Comparison of ENCODE assay signal across 16 mouse cellular contexts in genomic region chr19:53521137-53521795, GRCm38 (mm10). TPM values are rescaled to one million over a fixed set of nuclear protein-coding genes. Genes with fewer than 3 reads are reported as not detected.
A peak's percentile ranks its signal among the peaks of the same experiment; 100 is the strongest.
DNase-seq lines count a peak whose midpoint lies in the region; ATAC-seq and TF ChIP-seq lines count a peak whose summit lies in the region.
"Had no signal": no experiment of that assay in that cellular context is flagged by ENCODE, and none has a peak within 500 bp of the region (broad histone marks: within the 10 kb centered on the region; RNA-seq: fewer than 3 reads in every experiment).

No protein-coding gene starts in this region.

- peak; percentile 8; the same call in 1 of the 2 replicates for TF ChIP-seq EP300 in liver, postnatal 0 days (IDR thresholded peaks at IDR 0.05; ENCODE audit: low read depth)

- H3K4me1 ChIP-seq in heart, embryonic 16.5 days (ENCODE audit: control insufficient read depth, insufficient read depth, low read length) = peaks cover 22% of the 10 kb centered on the region
- peaks cover 10% of the 10 kb centered on the region for H3K4me1 ChIP-seq in liver, postnatal 0 days (ENCODE audit: insufficient read depth)
- H3K4me1 ChIP-seq: intestine, embryonic 15.5 days; limb, embryonic 15.5 days had no signal

- WGBS in heart, embryonic 16.5 days = 31% methylated on average over 11 of the region's 11 CpGs
- 33% methylated on average over 11 of the region's 11 CpGs for WGBS in liver, postnatal 0 days (ENCODE audit: insufficient replicate concordance)

- H3K27ac ChIP-seq in heart, embryonic 16.5 days (ENCODE audit: low read length) = no peak overlapping the region
- no peak overlapping the region for H3K27ac ChIP-seq in liver, postnatal 0 days (ENCODE audit: low read depth)
- H3K27ac ChIP-seq: forebrain, embryonic 13.5 days; hindbrain, embryonic 13.5 days; intestine, embryonic 15.5 days; kidney, embryonic 15.5 days; limb, embryonic 15.5 days; neural tube, embryonic 13.5 days had no signal

- ATAC-seq in heart, embryonic 16.5 days (replicated peaks; ENCODE audit: extremely low read depth, insufficient read depth, low FRiP score) = no peak
- ATAC-seq in liver, postnatal 0 days = peak; percentile 50
- ATAC-seq: forebrain, embryonic 13.5 days; intestine, embryonic 15.5 days had no signal

- peak overlapping the region; percentile 38; the same call in 1 of the 2 replicates for H3K9ac ChIP-seq in heart, embryonic 16.5 days (ENCODE audit: low read length)
- H3K9ac ChIP-seq in liver, postnatal 0 days (replicated peaks) = no peak overlapping the region
- H3K9ac ChIP-seq: forebrain, embryonic 13.5 days; hindbrain, embryonic 13.5 days; intestine, embryonic 15.5 days; kidney, embryonic 15.5 days; limb, embryonic 15.5 days; neural tube, embryonic 13.5 days had no signal

- intact Hi-C loops in left cerebral cortex, postnatal 14 days (cut with DNase I) = no loop called here

- H3K27me3 ChIP-seq in heart, embryonic 16.5 days (ENCODE audit: control insufficient read depth, insufficient read depth, low read length) = no peaks in the 10 kb centered on the region
- H3K27me3 ChIP-seq in liver, postnatal 0 days (ENCODE audit: insufficient read depth, low read length) = no peaks in the 10 kb centered on the region
- H3K27me3 ChIP-seq: forebrain, embryonic 13.5 days; hindbrain, embryonic 13.5 days; limb, embryonic 15.5 days; neural tube, embryonic 13.5 days had no signal

- no peak for DNase-seq in heart, adult 8-10 months (ENCODE audit: low spot score)
- DNase-seq in MEL-GATA-1-ER (ENCODE audit: extremely low read depth, low read depth) = peak; percentile 74
- DNase-seq in induced T-regulatory cell, adult 2 months (ENCODE audit: low read depth) = peak; percentile 44
- DNase-seq in liver, postnatal 0 days = no peak
- DNase-seq in adrenal gland, adult 18-20 months (ENCODE audit: low spot score in 2 of 2) = no peak
- no peak for DNase-seq in left cerebral cortex, postnatal 14 days (ENCODE audit: low spot score in 2 of 2)
- DNase-seq: cerebellum, adult 11 months; cerebellum, postnatal 25 days; lung, postnatal 14 days had no signal

- no peak for TF ChIP-seq CTCF in liver, postnatal 0 days (IDR thresholded peaks at IDR 0.05; ENCODE audit: low read depth)

- H3K36me3 ChIP-seq in heart, embryonic 16.5 days (ENCODE audit: control insufficient read depth, insufficient read depth) = no peaks in the 10 kb centered on the region
- H3K36me3 ChIP-seq in liver, postnatal 0 days (replicated peaks; ENCODE audit: insufficient read depth, low read length) = no peaks in the 10 kb centered on the region
- H3K36me3 ChIP-seq: hindbrain, embryonic 13.5 days; intestine, embryonic 15.5 days; kidney, embryonic 15.5 days; limb, embryonic 15.5 days; neural tube, embryonic 13.5 days had no signal

- H3K4me3 ChIP-seq in heart, embryonic 16.5 days (ENCODE audit: low read length) = no peak overlapping the region
- H3K4me3 ChIP-seq in liver, postnatal 0 days (ENCODE audit: low read depth, low read length) = no peak overlapping the region
- H3K4me3 ChIP-seq: forebrain, embryonic 13.5 days; hindbrain, embryonic 13.5 days; intestine, embryonic 15.5 days; kidney, embryonic 15.5 days; limb, embryonic 15.5 days; neural tube, embryonic 13.5 days had no signal

- no peak overlapping the region for H3K4me2 ChIP-seq in heart, embryonic 16.5 days (ENCODE audit: low read depth, low read length)
- H3K4me2 ChIP-seq in liver, postnatal 0 days (ENCODE audit: low read depth, low read length) = no peak overlapping the region
- H3K4me2 ChIP-seq: forebrain, embryonic 13.5 days; hindbrain, embryonic 13.5 days; intestine, embryonic 15.5 days; kidney, embryonic 15.5 days; limb, embryonic 15.5 days; neural tube, embryonic 13.5 days had no signal

- H3K9me3 ChIP-seq in heart, embryonic 16.5 days (replicated peaks; ENCODE audit: control insufficient read depth, low read length) = no peaks in the 10 kb centered on the region
- H3K9me3 ChIP-seq in liver, postnatal 0 days (ENCODE audit: low read length) = no peaks in the 10 kb centered on the region
- H3K9me3 ChIP-seq: forebrain, embryonic 13.5 days; hindbrain, embryonic 13.5 days; intestine, embryonic 15.5 days; kidney, embryonic 15.5 days; limb, embryonic 15.5 days; neural tube, embryonic 13.5 days had no signal

RNA-seq across cellular contexts. Expression of gene Dusp5, which starts 7.6 kb away (rescaled TPM):
- polyA plus RNA-seq in heart, embryonic 16.5 days (2015; fragmentation: Nextera tagmentation; extraction: Ambion mirVana) = 9.0 and 11.5 TPM in 2 replicates
- total RNA-seq in heart, adult 8-10 months (2022) = 1 to 10 TPM; 3.1 to 5.6 (median 4.2) TPM
- 2.7 and 3.4 TPM in 2 replicates for polyA plus RNA-seq in liver, postnatal 0 days (2015; fragmentation: Nextera tagmentation; extraction: Ambion mirVana)
- 10 to 100 TPM in 1 of 2 experiments, 1 to 10 TPM in 1; 6.5 to 13.6 TPM for total RNA-seq in adrenal gland, adult 18-20 months (2021)
- total RNA-seq in left cerebral cortex, postnatal 14 days (2021) = 10 to 100 TPM in 1 of 2 experiments, 1 to 10 TPM in 1; 9.1 to 10.6 TPM

Comparison
In these comparisons a context has a peak if more than half of its experiments do, and no peak if none do; other contexts are left out.
1. DNase-seq: peak in MEL-GATA-1-ER (single experiment) and induced T-regulatory cell, adult 2 months (single experiment); none in heart, adult 8-10 months (single experiment), liver, postnatal 0 days (single experiment), adrenal gland, adult 18-20 months (0 of 2) and left cerebral cortex, postnatal 14 days (0 of 2).